Mouse (Mus musculus) lung, postnatal 0 days (tissue): Measurements from ENCODE around the gene Cnbp. TPM values are rescaled to one million over a fixed set of nuclear protein-coding genes. Genes with fewer than 3 reads are reported as not detected.

ENCODE experiments used
- ATAC-seq: fragments of 200-750 bp; cut with Nextera tagmentation; 2 replicates; pipeline ENCODE4 v1.8.0; 2017; ENCODE audit warnings: moderate library complexity
- DNase-seq: peaks from one replicate; pipeline ENCODE4 v3.0.0-alpha.2; 2016; ENCODE audit warnings: low spot score
- H3K27ac ChIP-seq: fragments of 300-500 bp; sonication (generic); 2 replicates; pipeline ENCODE4 v1.5.1; 2014; ENCODE audit warnings: antibody characterized with exemption, mild to moderate bottlenecking, low read length, mixed read lengths
- H3K27me3 ChIP-seq: fragments of 300-500 bp; sonication (generic); replicated peaks from 2 replicates; pipeline ENCODE4 v1.6.1; 2014; ENCODE audit warnings: low read length, mixed read lengths; ENCODE audit not compliant: insufficient read depth
- H3K36me3 ChIP-seq: fragments of 300-500 bp; sonication (generic); 2 replicates; pipeline ENCODE4 v1.6.1; 2014; ENCODE audit warnings: low read length, mixed read lengths; ENCODE audit not compliant: insufficient read depth
- H3K4me1 ChIP-seq: fragments of 300-500 bp; sonication (generic); 2 replicates; pipeline ENCODE4 v1.6.1; 2014; ENCODE audit warnings: antibody characterized with exemption, low read depth, low read length, mixed read lengths; ENCODE audit not compliant: insufficient read depth
- H3K4me2 ChIP-seq: fragments of 300-500 bp; sonication (generic); replicated peaks from 2 replicates; pipeline ENCODE4 v1.6.1; 2014; ENCODE audit warnings: low read depth, mild to moderate bottlenecking, low read length, moderate library complexity, mixed read lengths
- H3K4me3 ChIP-seq: fragments of 300-500 bp; sonication (generic); 2 replicates; pipeline ENCODE4 v1.5.1; 2014; ENCODE audit warnings: low read depth, low read length
- H3K9ac ChIP-seq: fragments of 300-500 bp; sonication (generic); replicated peaks from 2 replicates; pipeline ENCODE4 v1.6.1; 2014; ENCODE audit warnings: low read depth, mild to moderate bottlenecking
- H3K9me3 ChIP-seq: fragments of 300-500 bp; sonication (generic); 2 replicates; pipeline ENCODE4 v1.6.1; 2016; ENCODE audit warnings: low read length, mixed read lengths
- CTCF ChIP-seq: IDR thresholded peaks from 2 replicates; pipeline ENCODE4 v1.5.1; 2016; ENCODE audit warnings: antibody characterized with exemption, mild to moderate bottlenecking
- EP300 ChIP-seq: IDR thresholded peaks from 2 replicates; pipeline ENCODE4 v1.6.1; 2016; ENCODE audit warnings: antibody characterized with exemption, mild to moderate bottlenecking, control low read depth
- WGBS: fragments of 180-500 bp; shearing (Covaris S2); extraction: QIAGEN DNeasy Blood & Tissue Kit; methylation state at CpG from one replicate; pipeline ENCODE4 v1.1.7; 2014; 5-methylcytosine and 5-hydroxymethylcytosine counted together
- polyA plus RNA-seq: library from polyadenylated mRNA; unstranded; fragments of >200 nt; fragmentation: Nextera tagmentation; extraction: Ambion mirVana; gene quantifications from 2 replicates; pipeline ENCODE4 v1.2.1, GENCODE M21; 2015

Gene Cnbp
- polyA plus RNA-seq, 1 experiment from 2014 or later, result 565 TPM

- Histone ChIP-seq H3K27me3 (no peaks in the 10 kb centered on the region), H3K9me3 (no peaks in the 10 kb centered on the region), H3K9ac (no peak overlapping the region), H3K36me3 (peaks cover 25% of the 10 kb centered on the region), H3K4me2 (no peak overlapping the region), H3K27ac (no peak overlapping the region), H3K4me1 (no peaks in the 10 kb centered on the region), H3K4me3 (no peak overlapping the region)
- 14% methylated on average over 1 of the region's 1 CpGs for WGBS
- DNase-seq, result peak; percentile 19
- no peak for ATAC-seq
- TF ChIP-seq EP300, result no peak
- peak; percentile 47 for TF ChIP-seq CTCF
These were observed 8.7 kb downstream of the Cnbp start for GRCm38 (mm10) chr6:87842254-87842653.

GRCm38 (mm10) chr6:87841635-87842034, 9.3 kb downstream of the Cnbp start:
- Histone ChIP-seq H3K27ac (no peak overlapping the region), H3K9ac (no peak overlapping the region), H3K27me3 (no peaks in the 10 kb centered on the region), H3K9me3 (no peaks in the 10 kb centered on the region), H3K4me1 (no peaks in the 10 kb centered on the region), H3K36me3 (peaks cover 25% of the 10 kb centered on the region), H3K4me2 (no peak overlapping the region), H3K4me3 (no peak overlapping the region)
- no peak for TF ChIP-seq EP300
- no peak for TF ChIP-seq CTCF
- ATAC-seq (no peak), DNase-seq (no peak)
- WGBS, result 76% methylated on average over 8 of the region's 8 CpGs

GRCm38 (mm10) chr6:87839797-87840341, 11.0 kb downstream of the Cnbp start:
- DNase-seq (no peak), ATAC-seq (no peak)
- H3K4me2 ChIP-seq, result no peak overlapping the region
- H3K27ac ChIP-seq, result no peak overlapping the region
- H3K9ac ChIP-seq, result no peak overlapping the region
- peaks cover 19% of the 10 kb centered on the region for H3K36me3 ChIP-seq
- no peaks in the 10 kb centered on the region for H3K9me3 ChIP-seq
- no peaks in the 10 kb centered on the region for H3K4me1 ChIP-seq
- H3K4me3 ChIP-seq, result no peak overlapping the region
- WGBS, result 51% methylated on average over 11 of the region's 11 CpGs
- H3K27me3 ChIP-seq, result no peaks in the 10 kb centered on the region
- TF ChIP-seq CTCF (no peak), EP300 (no peak)

GRCm38 (mm10) chr6:87838551-87839197, 12.2 kb downstream of the Cnbp start, which contains the start of gene Isy1:
Gene Isy1 (minus strand): TSS chr6:87838798.
- peak within 1 kb of the TSS; percentile 95 for H3K27ac ChIP-seq
- TF ChIP-seq CTCF, result peak; percentile 38
- TF ChIP-seq EP300, result peak; percentile 70
- no peaks in the 10 kb centered on the region for H3K4me1 ChIP-seq
- peak within 1 kb of the TSS; percentile 82 for H3K9ac ChIP-seq
- DNase-seq, result peak; percentile 99
- WGBS, result under 1% methylated on average over 46 of the region's 46 CpGs
- peak within 1 kb of the TSS; percentile 81 for H3K4me2 ChIP-seq
- peak within 1 kb of the TSS; percentile 63 for H3K4me3 ChIP-seq
- H3K27me3 ChIP-seq, result no peaks in the 10 kb centered on the region
- no peaks in the 10 kb centered on the region for H3K9me3 ChIP-seq
- H3K36me3 ChIP-seq, result peaks cover 10% of the 10 kb centered on the region
- peak; percentile 99 for ATAC-seq

- 89% methylated on average over 7 of the region's 7 CpGs for WGBS
- no peak for ATAC-seq
These were observed 15.2 kb downstream of the Cnbp start, which contains the start of gene Gm45140 for GRCm38 (mm10) chr6:87835695-87836094. Gene Gm45140 (minus strand): TSS chr6:87835795.

GRCm38 (mm10) chr6:87820366-87820765, 30.5 kb downstream of the Cnbp start:
- Histone ChIP-seq H3K9me3 (no peaks in the 10 kb centered on the region), H3K9ac (no peak overlapping the region), H3K4me1 (no peaks in the 10 kb centered on the region), H3K36me3 (peaks cover 35% of the 10 kb centered on the region), H3K27ac (no peak overlapping the region), H3K27me3 (no peaks in the 10 kb centered on the region), H3K4me2 (no peak overlapping the region), H3K4me3 (no peak overlapping the region)
- 100% methylated on average over 2 of the region's 2 CpGs for WGBS
- no peak for ATAC-seq
- TF ChIP-seq EP300 (no peak), CTCF (no peak)
- no peak for DNase-seq

More at GRCm38 (mm10) chr6:87835695-87836094, 15.2 kb downstream of the Cnbp start, which contains the start of gene Gm45140:
- H3K27ac ChIP-seq, result no peak within 1 kb of the TSS
- H3K4me1 ChIP-seq, result no peaks in the 10 kb centered on the region
- no peaks in the 10 kb centered on the region for H3K9me3 ChIP-seq
- TF ChIP-seq EP300, result no peak
- no peak for TF ChIP-seq CTCF
- H3K4me3 ChIP-seq, result no peak within 1 kb of the TSS
- no peak within 1 kb of the TSS for H3K9ac ChIP-seq
- no peak for DNase-seq
- H3K4me2 ChIP-seq, result no peak within 1 kb of the TSS
- no peaks in the 10 kb centered on the region for H3K27me3 ChIP-seq
- H3K36me3 ChIP-seq, result peaks cover 6% of the 10 kb centered on the region
